Comparison of ENCODE assay signal across 8 mouse cellular contexts in genomic region chr4:59190650-59191424, GRCm38 (mm10). TPM values are rescaled to one million over a fixed set of nuclear protein-coding genes. Genes with fewer than 3 reads are reported as not detected.
DNase-seq lines count a peak whose midpoint lies in the region; ATAC-seq lines count a peak whose summit lies in the region.

No protein-coding gene starts in this region.

- peaks cover 7% of the 10 kb centered on the region for H3K4me1 ChIP-seq in neural tube, embryonic 11.5 days (ENCODE audit: control insufficient read depth, insufficient read depth, low read length)
- no peaks in the 10 kb centered on the region for H3K4me1 ChIP-seq in forebrain, embryonic 11.5 days (replicated peaks; ENCODE audit: control insufficient read depth, insufficient read depth, low read length)
- peaks cover 16% of the 10 kb centered on the region for H3K4me1 ChIP-seq in limb, embryonic 15.5 days
- H3K4me1 ChIP-seq in stomach, embryonic 15.5 days, result 0 out of 2 replicates have a peak, but pooled peaks cover 2% of the 10 kb centered on the region

- H3K9ac ChIP-seq in neural tube, embryonic 11.5 days (ENCODE audit: low read length), result no peak overlapping the region
- H3K9ac ChIP-seq in forebrain, embryonic 11.5 days (ENCODE audit: low read length), result no peak overlapping the region
- H3K9ac ChIP-seq in limb, embryonic 15.5 days, result no peak overlapping the region
- H3K9ac ChIP-seq in stomach, embryonic 15.5 days, result no peak overlapping the region; the same call in 1 of the 2 replicates

- no peaks in the 10 kb centered on the region for H3K9me3 ChIP-seq in neural tube, embryonic 11.5 days (ENCODE audit: control insufficient read depth, low read length)
- no peaks in the 10 kb centered on the region for H3K9me3 ChIP-seq in forebrain, embryonic 11.5 days (ENCODE audit: control insufficient read depth, low read length)
- H3K9me3 ChIP-seq in limb, embryonic 15.5 days, result no peaks in the 10 kb centered on the region
- no peaks in the 10 kb centered on the region for H3K9me3 ChIP-seq in stomach, embryonic 15.5 days

- H3K36me3 ChIP-seq in neural tube, embryonic 11.5 days (ENCODE audit: control insufficient read depth, insufficient read depth, low read length), result no peaks in the 10 kb centered on the region; the same call in 1 of the 2 replicates
- H3K36me3 ChIP-seq in forebrain, embryonic 11.5 days (ENCODE audit: control insufficient read depth, insufficient read depth, low read length), result no peaks in the 10 kb centered on the region
- H3K36me3 ChIP-seq in limb, embryonic 15.5 days, result no peaks in the 10 kb centered on the region
- no peaks in the 10 kb centered on the region for H3K36me3 ChIP-seq in stomach, embryonic 15.5 days

- no peak for ATAC-seq in neural tube, embryonic 11.5 days (ENCODE audit: insufficient read depth, low FRiP score, low TSS enrichment)
- ATAC-seq in forebrain, embryonic 11.5 days (replicated peaks; ENCODE audit: low FRiP score), result no peak
- no peak for ATAC-seq in limb, embryonic 15.5 days (ENCODE audit: insufficient number of reproducible peaks, low FRiP score, low TSS enrichment, low read depth)
- no peak for ATAC-seq in stomach, embryonic 15.5 days (ENCODE audit: insufficient read depth, low FRiP score, low read depth)

- H3K27ac ChIP-seq in neural tube, embryonic 11.5 days (ENCODE audit: low read depth, low read length), result no peak overlapping the region
- no peak overlapping the region for H3K27ac ChIP-seq in forebrain, embryonic 11.5 days (ENCODE audit: low read depth, low read length)
- H3K27ac ChIP-seq in limb, embryonic 15.5 days, result no peak overlapping the region
- no peak overlapping the region for H3K27ac ChIP-seq in stomach, embryonic 15.5 days

- WGBS in neural tube, embryonic 11.5 days, result 74% methylated on average over 7 of the region's 7 CpGs
- WGBS in forebrain, embryonic 11.5 days, result 75% methylated on average over 7 of the region's 7 CpGs
- 34% methylated on average over 7 of the region's 7 CpGs for WGBS in limb, embryonic 15.5 days
- WGBS in stomach, embryonic 15.5 days, result 30% methylated on average over 7 of the region's 7 CpGs

- H3K4me2 ChIP-seq in neural tube, embryonic 11.5 days (ENCODE audit: low read depth), result peak overlapping the region; percentile 64
- H3K4me2 ChIP-seq in forebrain, embryonic 11.5 days (ENCODE audit: low read depth, low read length, severe bottlenecking), result peak overlapping the region; percentile 65
- H3K4me2 ChIP-seq in limb, embryonic 15.5 days, result peak overlapping the region; percentile 63
- H3K4me2 ChIP-seq in stomach, embryonic 15.5 days, result peak overlapping the region; percentile 65

- no peak for DNase-seq in neural tube, embryonic 11.5 days (ENCODE audit: low spot score)
- DNase-seq in neural tube, embryonic 10.5 days (ENCODE audit: extremely low spot score, low spot score), result no peak
- no peak for DNase-seq in forebrain, embryonic 11.5 days (ENCODE audit: low spot score)
- DNase-seq in kidney, adult 8-10 months, result no peak
- no peak for DNase-seq in urinary bladder, postnatal 36 days (ENCODE audit: low spot score in 2 of 2)
- DNase-seq in right cerebral cortex, adult 18-20 months, result no peak

- H3K4me3 ChIP-seq in neural tube, embryonic 11.5 days (ENCODE audit: low read depth, low read length), result peak overlapping the region; percentile 74
- peak overlapping the region; percentile 91; the same call in 1 of the 2 replicates for H3K4me3 ChIP-seq in forebrain, embryonic 11.5 days (ENCODE audit: low read depth, low read length)
- peak overlapping the region; percentile 91 for H3K4me3 ChIP-seq in limb, embryonic 15.5 days
- peak overlapping the region; percentile 95 for H3K4me3 ChIP-seq in stomach, embryonic 15.5 days (replicated peaks)

- H3K27me3 ChIP-seq in neural tube, embryonic 11.5 days (ENCODE audit: control insufficient read depth, insufficient read depth, low read length), result no peaks in the 10 kb centered on the region
- no peaks in the 10 kb centered on the region for H3K27me3 ChIP-seq in forebrain, embryonic 11.5 days (ENCODE audit: control insufficient read depth, insufficient read depth, low read length)
- no peaks in the 10 kb centered on the region for H3K27me3 ChIP-seq in limb, embryonic 15.5 days
- H3K27me3 ChIP-seq in stomach, embryonic 15.5 days (replicated peaks), result no peaks in the 10 kb centered on the region

RNA-seq across cellular contexts. Expression of gene Ugcg, which starts 1.8 kb away (rescaled TPM):
- 12.1 and 12.4 TPM in 2 replicates for polyA plus RNA-seq in neural tube, embryonic 11.5 days (2014; fragmentation: Nextera tagmentation; extraction: Ambion mirVana)
- 12.8 and 13.0 TPM in 2 replicates for polyA plus RNA-seq in forebrain, embryonic 11.5 days (2014; fragmentation: Nextera tagmentation; extraction: Ambion mirVana)
- 9.4 and 12.0 TPM in 2 replicates for polyA plus RNA-seq in limb, embryonic 15.5 days (2015; fragmentation: Nextera tagmentation; extraction: Ambion mirVana)
- 9.7 and 11.4 TPM in 2 replicates for polyA plus RNA-seq in stomach, embryonic 15.5 days (2015; fragmentation: Nextera tagmentation; extraction: Ambion mirVana)

RNA-seq across cellular contexts. Expression of gene AI481877, which starts 52.1 kb away (rescaled TPM):
- polyA plus RNA-seq in neural tube, embryonic 11.5 days (2014; fragmentation: Nextera tagmentation; extraction: Ambion mirVana), result not detected in 2 replicates
- polyA plus RNA-seq in forebrain, embryonic 11.5 days (2014; fragmentation: Nextera tagmentation; extraction: Ambion mirVana), result not detected in 2 replicates
- polyA plus RNA-seq in limb, embryonic 15.5 days (2015; fragmentation: Nextera tagmentation; extraction: Ambion mirVana), result 0.11 TPM in 1 of 2 replicates, not detected in the other
- 0.05 TPM in 1 of 2 replicates, not detected in the other for polyA plus RNA-seq in stomach, embryonic 15.5 days (2015; fragmentation: Nextera tagmentation; extraction: Ambion mirVana)
